In genomic region chr3:105530363-105531130, GRCm38 (mm10) we compare ENCODE assay signal across 9 mouse cellular contexts.
A peak's percentile ranks its signal among the peaks of the same experiment; 100 is the strongest.
DNase-seq lines count a peak whose midpoint lies in the region; ATAC-seq lines count a peak whose summit lies in the region.
"Had no signal": no experiment of that assay in that cellular context is flagged by ENCODE, and none has a peak within 500 bp of the region (broad histone marks: within the 10 kb centered on the region; RNA-seq: fewer than 3 reads in every experiment).

No protein-coding gene starts in this region.

- no peak overlapping the region; the same call in 1 of the 2 replicates for H3K9ac ChIP-seq in forebrain, embryonic 12.5 days
- no peak overlapping the region for H3K9ac ChIP-seq in neural tube, embryonic 11.5 days (ENCODE audit: low read length)
- H3K9ac ChIP-seq in liver, embryonic 12.5 days = no peak overlapping the region
- H3K9ac ChIP-seq: liver, embryonic 15.5 days had no signal

- peak overlapping the region; percentile 84 for H3K27ac ChIP-seq in forebrain, embryonic 12.5 days
- H3K27ac ChIP-seq in neural tube, embryonic 11.5 days (ENCODE audit: low read depth, low read length) = no peak overlapping the region
- no peak overlapping the region for H3K27ac ChIP-seq in liver, embryonic 12.5 days
- H3K27ac ChIP-seq: liver, embryonic 15.5 days had no signal

- H3K9me3 ChIP-seq in forebrain, embryonic 12.5 days = no peaks in the 10 kb centered on the region
- H3K9me3 ChIP-seq in neural tube, embryonic 11.5 days (ENCODE audit: control insufficient read depth, low read length) = no peaks in the 10 kb centered on the region
- H3K9me3 ChIP-seq in liver, embryonic 12.5 days (replicated peaks) = no peaks in the 10 kb centered on the region
- H3K9me3 ChIP-seq: liver, embryonic 15.5 days had no signal

- ATAC-seq in forebrain, embryonic 12.5 days (ENCODE audit: low FRiP score) = peak; percentile 93
- peak; percentile 92 for ATAC-seq in neural tube, embryonic 11.5 days (ENCODE audit: insufficient read depth, low FRiP score, low TSS enrichment)
- no peak for ATAC-seq in liver, embryonic 12.5 days

- 15% methylated on average over 11 of the region's 11 CpGs for WGBS in forebrain, embryonic 12.5 days
- WGBS in neural tube, embryonic 11.5 days = 22% methylated on average over 11 of the region's 11 CpGs
- WGBS in liver, embryonic 12.5 days (ENCODE audit: insufficient replicate concordance) = 32% methylated on average over 11 of the region's 11 CpGs

- peaks cover 54% of the 10 kb centered on the region for H3K4me1 ChIP-seq in forebrain, embryonic 12.5 days
- peaks cover 18% of the 10 kb centered on the region for H3K4me1 ChIP-seq in neural tube, embryonic 11.5 days (ENCODE audit: control insufficient read depth, insufficient read depth, low read length)
- H3K4me1 ChIP-seq in liver, embryonic 12.5 days = no peaks in the 10 kb centered on the region
- H3K4me1 ChIP-seq: liver, embryonic 15.5 days had no signal

- no peaks in the 10 kb centered on the region for H3K36me3 ChIP-seq in forebrain, embryonic 12.5 days (replicated peaks)
- H3K36me3 ChIP-seq in neural tube, embryonic 11.5 days (ENCODE audit: control insufficient read depth, insufficient read depth, low read length) = no peaks in the 10 kb centered on the region
- no peaks in the 10 kb centered on the region for H3K36me3 ChIP-seq in liver, embryonic 12.5 days
- H3K36me3 ChIP-seq: liver, embryonic 15.5 days had no signal

- H3K27me3 ChIP-seq in forebrain, embryonic 12.5 days = no peaks in the 10 kb centered on the region
- H3K27me3 ChIP-seq in neural tube, embryonic 11.5 days (ENCODE audit: control insufficient read depth, insufficient read depth, low read length) = no peaks in the 10 kb centered on the region
- H3K27me3 ChIP-seq in liver, embryonic 12.5 days (replicated peaks) = peaks cover 13% of the 10 kb centered on the region
- H3K27me3 ChIP-seq: liver, embryonic 15.5 days had no signal

- DNase-seq in cerebellum, postnatal 10 days = peak; percentile 90 to 92
- DNase-seq in cerebellum, adult 8-10 months = no peak
- peak; percentile 77 to 78 for DNase-seq in layer of hippocampus, postnatal 10 days (ENCODE audit: low spot score in 2 of 2)
- peak; percentile 78 for DNase-seq in neural tube, embryonic 11.5 days (ENCODE audit: low spot score)
- no peak for DNase-seq in thymus, postnatal 4 days
- no peak for DNase-seq in spleen, postnatal 4 days (ENCODE audit: low spot score in 2 of 2)

- H3K4me2 ChIP-seq in forebrain, embryonic 12.5 days = peak overlapping the region; percentile 45
- H3K4me2 ChIP-seq in neural tube, embryonic 11.5 days (ENCODE audit: low read depth) = 0 out of 2 replicates have a peak overlapping the region, but pooled peaks have one; percentile 18
- H3K4me2 ChIP-seq in liver, embryonic 12.5 days = no peak overlapping the region
- H3K4me2 ChIP-seq: liver, embryonic 15.5 days had no signal

- no peak overlapping the region for H3K4me3 ChIP-seq in forebrain, embryonic 12.5 days (replicated peaks)
- H3K4me3 ChIP-seq in neural tube, embryonic 11.5 days (ENCODE audit: low read depth, low read length) = no peak overlapping the region
- no peak overlapping the region for H3K4me3 ChIP-seq in liver, embryonic 12.5 days
- H3K4me3 ChIP-seq: liver, embryonic 15.5 days had no signal

Comparison
In these comparisons a context has a peak if more than half of its experiments do, and no peak if none do; other contexts are left out.
1. DNase-seq: peak in cerebellum, postnatal 10 days (2 of 2), layer of hippocampus, postnatal 10 days (2 of 2) and neural tube, embryonic 11.5 days (single experiment); none in cerebellum, adult 8-10 months (single experiment), thymus, postnatal 4 days (single experiment) and spleen, postnatal 4 days (0 of 2).